Mouse (Mus musculus) mouse embryonic stem cell (cell line): ENCODE data around the gene Stap1.

Experiments used
- in situ Hi-C, 2 experiments: fragments of 300-500 bp; cut with MboI; formaldehyde crosslinking; loops; 1 replicate in 1 of 2; 3 replicates in 1 of 2; pipeline ENCODE4 v1.14.3; 2019 to 2020; ENCODE audit warnings: low sequenced_read_pairs in 2 of 2, low pct_unique_long_range_greater_than_20kb in 1 of 2, mixed read lengths in 1 of 2; ENCODE audit not compliant: unreplicated experiment in 1 of 2

The Stap1 gene

GRCm38 (mm10) chr5:86113037-86113436 lies 41.5 kb downstream of the Stap1 start:
- in situ Hi-C loops = no loop called here

DNA sequence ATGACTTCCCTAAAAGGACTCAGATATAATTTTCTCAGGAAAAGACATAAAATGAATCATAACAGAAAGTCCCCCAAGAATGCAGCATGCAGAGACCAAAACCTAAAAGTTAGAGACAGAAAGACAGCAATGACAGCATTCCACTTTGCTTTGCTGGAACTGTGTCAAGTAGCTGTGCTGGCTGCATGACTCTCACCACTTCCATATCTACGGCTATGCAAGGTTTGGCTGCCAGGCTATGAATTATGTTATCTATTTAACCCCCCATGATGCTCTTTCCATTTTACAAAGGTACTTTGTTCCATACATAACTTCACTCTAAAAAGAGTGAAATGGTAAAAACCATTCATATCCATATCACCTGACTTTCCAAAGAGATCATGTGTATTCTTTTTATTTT lies 42.5 kb downstream of the Stap1 start:
- in situ Hi-C loops = no loop called here

DNA sequence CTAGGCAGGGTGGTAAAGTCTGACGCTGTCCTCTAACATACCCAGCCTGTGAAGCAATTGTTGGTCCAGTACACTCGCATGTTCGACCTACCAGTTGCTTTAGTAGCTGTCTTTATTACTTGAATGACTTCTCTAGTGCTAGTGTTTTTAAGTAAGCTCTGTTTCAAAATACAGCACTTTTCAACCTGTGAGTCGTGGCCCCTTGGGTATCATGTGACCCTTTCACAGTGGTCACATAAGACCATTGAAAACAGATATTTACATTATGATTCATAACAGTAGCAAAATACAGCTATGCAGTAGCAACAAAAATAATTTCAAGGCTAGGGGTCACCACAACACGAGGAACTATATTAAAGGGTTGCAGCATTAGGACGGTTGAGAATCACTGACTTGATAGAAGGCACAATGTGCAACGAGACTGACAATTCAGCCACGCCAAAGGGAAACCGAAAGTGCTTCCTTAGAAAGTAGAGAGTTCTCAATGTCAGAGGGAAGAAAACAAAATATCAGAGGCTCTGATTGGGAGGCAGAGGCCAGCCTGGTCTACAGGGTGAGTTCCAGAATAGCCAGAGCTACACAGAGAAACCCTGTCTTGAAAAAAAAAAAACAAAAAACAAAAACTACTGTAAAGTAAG lies 47.0 kb downstream of the Stap1 start:
- in situ Hi-C loops = no loop called here

GRCm38 (mm10) chr5:86128749-86129148 lies 57.2 kb downstream of the Stap1 start:
- in situ Hi-C loops = no loop called here

GRCm38 (mm10) chr5:86129828-86130227 lies 58.3 kb downstream of the Stap1 start:
- in situ Hi-C loops = no loop called here
